Mouse (Mus musculus): ENCODE results near the gene Grn. TPM values are rescaled to one million over a fixed set of nuclear protein-coding genes. Genes with fewer than 3 reads are reported as not detected.
A peak's percentile ranks its signal among the peaks of the same experiment; 100 is the strongest.

Gene Grn
- polyA plus RNA-seq, 2 experiments, result 28.9 to 34.1 TPM

GRCm38 (mm10) chr11:102406401-102406800 is 23.7 kb upstream of the Grn start:
- Histone ChIP-seq H3K27me3 (ENCODE audit: control insufficient read depth, insufficient read depth, low read length) (no peaks in the 10 kb centered on the region), H3K9me3 (ENCODE audit: control insufficient read depth, low read length) (no peaks in the 10 kb centered on the region), H3K27ac (peak overlapping the region; percentile 72), H3K9ac (replicated peaks) (peak overlapping the region; percentile 99), H3K4me3 (ENCODE audit: insufficient read depth in 1 of 2, low read depth in 2 of 2, low read length in 2 of 2) (peak overlapping the region; percentile 68 to 86), H3K4me2 (ENCODE audit: low read depth) (peak overlapping the region; percentile 99), H3K4me1 (replicated peaks; ENCODE audit: control insufficient read depth in 2 of 2, insufficient read depth in 2 of 2, low read length in 1 of 2) (peaks cover 24 to 30% of the 10 kb centered on the region in 2 experiments), H3K36me3 (replicated peaks; ENCODE audit: control insufficient read depth, insufficient read depth, low read depth) (peaks cover 35% of the 10 kb centered on the region)
- DNase-seq (ENCODE audit: low read depth in 3 of 3, low spot score in 3 of 3) (no peak), ATAC-seq (ENCODE audit: insufficient read depth) (no peak)
- WGBS (ENCODE audit: insufficient replicate concordance), result 19% methylated on average over 3 of the region's 3 CpGs
- TF ChIP-seq EP300 (IDR thresholded peaks at IDR 0.05; ENCODE audit: low read depth) (no peak), CTCF (IDR thresholded peaks at IDR 0.05; ENCODE audit: low read depth) (no peak)

DNA sequence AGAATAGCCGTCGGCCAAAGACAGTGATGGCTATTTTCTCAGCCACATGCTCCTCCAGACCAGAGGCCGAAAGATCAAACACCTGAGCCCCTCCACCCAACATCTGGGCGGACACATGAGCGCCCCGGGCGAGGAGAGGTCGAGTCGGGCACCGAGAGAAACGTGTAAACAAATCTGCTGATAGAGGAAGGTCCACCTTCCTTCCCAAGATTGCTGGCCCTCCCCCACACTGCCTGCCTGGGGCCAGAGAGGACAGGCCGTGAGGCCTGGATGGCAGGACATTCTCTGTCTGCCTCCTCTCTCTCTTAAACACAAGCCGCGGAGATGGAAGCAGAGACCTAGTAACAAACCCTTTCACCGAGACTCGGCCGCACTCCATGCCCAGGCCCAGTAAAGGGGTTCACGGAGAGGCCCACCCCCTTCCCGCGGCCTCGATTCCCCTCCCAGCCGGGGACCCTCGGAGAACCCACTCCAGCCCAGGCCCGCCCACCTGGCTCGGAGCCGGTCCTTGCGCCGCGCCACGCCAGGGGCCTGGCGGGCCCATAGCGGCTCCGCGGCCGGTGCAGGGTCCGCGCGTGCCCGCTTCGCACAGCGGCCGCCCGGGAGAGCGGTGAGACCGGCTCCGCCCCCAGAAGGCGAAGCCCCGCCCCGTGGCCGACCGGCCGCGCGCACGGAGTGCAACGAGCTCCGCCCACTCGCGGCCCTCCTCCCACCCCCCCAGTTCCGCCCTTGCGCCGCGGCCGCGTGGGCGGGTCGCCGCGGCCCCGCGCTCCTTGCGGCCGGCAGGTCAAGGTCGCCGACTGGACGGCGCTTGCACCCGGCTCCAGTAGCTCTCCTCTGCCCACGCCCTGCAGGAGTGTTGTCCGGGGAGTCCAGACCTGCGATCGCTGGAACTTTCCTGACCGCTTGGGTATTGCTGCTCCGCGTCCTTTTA is 22.9 kb upstream of the Grn start:
- H3K36me3 ChIP-seq (replicated peaks; ENCODE audit: control insufficient read depth, insufficient read depth, low read depth), result peaks cover 35% of the 10 kb centered on the region
- DNase-seq (ENCODE audit: low read depth in 3 of 3, low spot score in 3 of 3) (peak; percentile 76 to 78 (median 77)), ATAC-seq (ENCODE audit: insufficient read depth) (peak; percentile 73)
- under 1% methylated on average over 85 of the region's 85 CpGs for WGBS (ENCODE audit: insufficient replicate concordance)
- H3K9me3 ChIP-seq (ENCODE audit: control insufficient read depth, low read length), result no peaks in the 10 kb centered on the region
- peak overlapping the region; percentile 97 for H3K27ac ChIP-seq
- H3K9ac ChIP-seq (replicated peaks), result peak overlapping the region; percentile 99
- peak overlapping the region; percentile 68 to 86 for H3K4me3 ChIP-seq (ENCODE audit: insufficient read depth in 1 of 2, low read depth in 2 of 2, low read length in 2 of 2)
- TF ChIP-seq CTCF (IDR thresholded peaks at IDR 0.05; ENCODE audit: low read depth) (peak; percentile 19; the same call in 1 of the 2 replicates), EP300 (IDR thresholded peaks at IDR 0.05; ENCODE audit: low read depth) (no peak)
- H3K27me3 ChIP-seq (ENCODE audit: control insufficient read depth, insufficient read depth, low read length), result no peaks in the 10 kb centered on the region
- H3K4me2 ChIP-seq (ENCODE audit: low read depth), result peak overlapping the region; percentile 99
- H3K4me1 ChIP-seq (replicated peaks; ENCODE audit: control insufficient read depth in 2 of 2, insufficient read depth in 2 of 2, low read length in 1 of 2), result peaks cover 26 to 33% of the 10 kb centered on the region in 2 experiments

GRCm38 (mm10) chr11:102407834-102408215 is 22.3 kb upstream of the Grn start, which contains the start of gene Slc25a39:
TSS of gene Slc25a39 (minus strand) at chr11:102407946.
- TF ChIP-seq CTCF (IDR thresholded peaks at IDR 0.05; ENCODE audit: low read depth), result peak; percentile 1; the same call in 1 of the 2 replicates
- no peak for TF ChIP-seq EP300 (IDR thresholded peaks at IDR 0.05; ENCODE audit: low read depth)
- H3K4me1 ChIP-seq (replicated peaks; ENCODE audit: control insufficient read depth in 2 of 2, insufficient read depth in 2 of 2, low read length in 1 of 2), result peaks cover 26 to 33% of the 10 kb centered on the region in 2 experiments

DNA sequence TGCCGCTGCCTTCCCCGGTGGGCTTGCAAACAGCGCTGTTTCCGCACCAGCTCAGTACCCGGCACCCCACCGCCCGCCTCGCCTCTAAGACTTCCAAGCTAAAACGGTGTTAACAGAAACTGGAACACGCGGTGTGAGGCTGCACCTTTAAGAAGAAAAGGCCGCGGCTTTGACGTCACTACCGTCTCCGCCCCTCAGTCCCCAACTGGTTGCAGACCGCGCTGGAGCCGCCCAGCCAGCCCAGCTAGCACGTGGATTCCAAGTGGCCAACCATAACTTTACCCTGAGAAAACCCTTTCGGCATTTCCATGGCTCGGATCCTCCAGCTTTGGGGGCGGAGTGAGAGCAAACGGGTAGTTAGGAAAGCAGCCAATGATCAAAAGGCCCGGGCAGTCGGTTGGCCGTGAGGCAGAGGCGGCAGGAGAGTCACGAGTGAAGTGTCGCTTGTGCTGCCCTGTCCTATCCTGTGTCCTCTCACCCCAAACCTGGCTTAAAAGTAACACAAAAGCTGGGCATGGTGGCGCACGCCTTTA is 21.7 kb upstream of the Grn start:
- Histone ChIP-seq H3K4me1 (replicated peaks; ENCODE audit: control insufficient read depth in 2 of 2, insufficient read depth in 2 of 2, low read length in 1 of 2) (peaks cover 26 to 33% of the 10 kb centered on the region in 2 experiments), H3K27ac (peak overlapping the region; percentile 97), H3K36me3 (replicated peaks; ENCODE audit: control insufficient read depth, insufficient read depth, low read depth) (peaks cover 24% of the 10 kb centered on the region), H3K9ac (replicated peaks) (peak overlapping the region; percentile 99), H3K9me3 (ENCODE audit: control insufficient read depth, low read length) (no peaks in the 10 kb centered on the region), H3K27me3 (ENCODE audit: control insufficient read depth, insufficient read depth, low read length) (no peaks in the 10 kb centered on the region), H3K4me3 (ENCODE audit: insufficient read depth in 1 of 2, low read depth in 2 of 2, low read length in 2 of 2) (peak overlapping the region; percentile 68 to 78), H3K4me2 (ENCODE audit: low read depth) (peak overlapping the region; percentile 99)
- ATAC-seq (ENCODE audit: insufficient read depth) (peak; percentile 83), DNase-seq (ENCODE audit: low read depth in 3 of 3, low spot score in 3 of 3) (peak; percentile 99 to 100 (median 100))
- under 1% methylated on average over 32 of the region's 32 CpGs for WGBS (ENCODE audit: insufficient replicate concordance)
- peak; percentile 3; the same call in 1 of the 2 replicates for TF ChIP-seq CTCF (IDR thresholded peaks at IDR 0.05; ENCODE audit: low read depth)
- TF ChIP-seq EP300 (IDR thresholded peaks at IDR 0.05; ENCODE audit: low read depth), result peak; percentile 71

More at GRCm38 (mm10) chr11:102407834-102408215, 22.3 kb upstream of the Grn start, which contains the start of gene Slc25a39:
- Histone ChIP-seq H3K4me2 (ENCODE audit: low read depth) (peak within 1 kb of the TSS; percentile 99), H3K36me3 (replicated peaks; ENCODE audit: control insufficient read depth, insufficient read depth, low read depth) (peaks cover 30% of the 10 kb centered on the region), H3K27me3 (ENCODE audit: control insufficient read depth, insufficient read depth, low read length) (no peaks in the 10 kb centered on the region), H3K9me3 (ENCODE audit: control insufficient read depth, low read length) (no peaks in the 10 kb centered on the region), H3K27ac (peak within 1 kb of the TSS; percentile 97), H3K9ac (replicated peaks) (peak within 1 kb of the TSS; percentile 99), H3K4me3 (ENCODE audit: insufficient read depth in 1 of 2, low read depth in 2 of 2, low read length in 2 of 2) (peak within 1 kb of the TSS; percentile 68 to 86)
- DNase-seq (ENCODE audit: low read depth in 3 of 3, low spot score in 3 of 3) (peak in 2 of 3 experiments; percentile 42 to 50), ATAC-seq (ENCODE audit: insufficient read depth) (peak; percentile 32; the same call in 1 of the 2 replicates)
- WGBS (ENCODE audit: insufficient replicate concordance), result 1% methylated on average over 19 of the region's 19 CpGs
